Mouse (Mus musculus) intestine, postnatal 0 days (tissue): ENCODE data around the gene Dimt1. TPM values are rescaled to one million over a fixed set of nuclear protein-coding genes. Genes with fewer than 3 reads are reported as not detected.
"Not testable (repeated sequence)": the region's sequence is repeated elsewhere in the genome, so short reads cannot be mapped to it uniquely, and the experiment has no call there.

Source experiments
- ATAC-seq: fragments of 200-750 bp; cut with Nextera tagmentation; 2 replicates; pipeline ENCODE4 v1.8.0; 2017; ENCODE audit warnings: mild to moderate bottlenecking, moderate TSS enrichment, moderate library complexity
- H3K27ac ChIP-seq: fragments of 300-500 bp; sonication (generic); 2 replicates; pipeline ENCODE4 v1.5.1; 2014; ENCODE audit warnings: mild to moderate bottlenecking, low read depth, low read length, moderate library complexity
- H3K27me3 ChIP-seq: fragments of 300-500 bp; sonication (generic); replicated peaks from 2 replicates; pipeline ENCODE4 v1.6.1; 2014; ENCODE audit warnings: low read length, mixed read lengths; ENCODE audit not compliant: control insufficient read depth, insufficient read depth
- H3K36me3 ChIP-seq: fragments of 300-500 bp; sonication (generic); 2 replicates; pipeline ENCODE4 v1.6.1; 2014; ENCODE audit warnings: mild to moderate bottlenecking, moderate library complexity; ENCODE audit not compliant: control insufficient read depth, insufficient read depth
- H3K4me1 ChIP-seq: fragments of 300-500 bp; sonication (generic); replicated peaks from 2 replicates; pipeline ENCODE4 v1.6.1; 2014; ENCODE audit warnings: antibody characterized with exemption, low read length, mixed read lengths; ENCODE audit not compliant: control insufficient read depth, insufficient read depth
- H3K4me2 ChIP-seq: fragments of 300-500 bp; sonication (generic); replicated peaks from 2 replicates; pipeline ENCODE4 v1.6.1; 2014; ENCODE audit warnings: low read depth, mild to moderate bottlenecking, moderate library complexity
- H3K4me3 ChIP-seq: fragments of 300-500 bp; sonication (generic); 2 replicates; pipeline ENCODE4 v1.5.1; 2014; ENCODE audit warnings: low read depth, low read length
- H3K9ac ChIP-seq: fragments of 300-500 bp; sonication (generic); 2 replicates; pipeline ENCODE4 v1.6.1; 2014; ENCODE audit warnings: mild to moderate bottlenecking, low read depth, low read length
- H3K9me3 ChIP-seq: fragments of 300-500 bp; sonication (generic); 2 replicates; pipeline ENCODE4 v1.6.1; 2016; ENCODE audit warnings: mixed run types; ENCODE audit not compliant: control insufficient read depth
- CTCF ChIP-seq: sonication (generic); IDR thresholded peaks from 2 replicates; pipeline ENCODE4 v1.5.1; 2016; ENCODE audit warnings: low read depth, mild to moderate bottlenecking, control low read depth, antibody characterized with exemption, moderate library complexity
- WGBS: fragments of 180-500 bp; shearing (Covaris S2); extraction: QIAGEN DNeasy Blood & Tissue Kit; methylation state at CpG from one replicate; pipeline ENCODE4 v1.1.7; 2014; 5-methylcytosine and 5-hydroxymethylcytosine counted together
- polyA plus RNA-seq: library from polyadenylated mRNA; unstranded; fragments of >200 nt; fragmentation: Nextera tagmentation; extraction: Ambion mirVana; gene quantifications from 2 replicates; pipeline ENCODE4 v1.2.1, GENCODE M21; 2015

The Dimt1 gene
- polyA plus RNA-seq, 1 experiment from 2014 or later: 10.1 TPM

DNA sequence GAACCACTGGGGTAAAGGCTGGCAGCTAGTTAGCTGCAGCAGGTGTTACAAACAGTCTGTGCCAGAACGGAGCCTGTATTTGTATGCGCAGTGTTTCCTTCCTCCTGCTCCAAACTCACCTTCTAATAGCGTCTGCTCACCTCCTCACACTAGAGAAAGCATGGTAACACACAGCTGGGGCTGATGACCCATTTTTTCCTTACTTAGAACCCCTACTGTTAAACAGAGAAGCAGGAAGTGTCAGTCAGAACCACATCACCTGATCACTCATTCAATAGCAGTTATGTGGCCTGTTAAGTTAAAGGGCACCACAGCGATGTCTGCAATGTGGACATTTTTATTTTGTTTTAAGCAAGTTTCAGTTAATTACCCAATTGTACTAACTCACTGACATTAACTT, 10.6 kb downstream of the Dimt1 start:
- no peaks in the 10 kb centered on the region for H3K4me1 ChIP-seq
- ATAC-seq: no peak
- H3K9me3 ChIP-seq: no peaks in the 10 kb centered on the region
- no peak for TF ChIP-seq CTCF
- H3K36me3 ChIP-seq: peaks cover 23% of the 10 kb centered on the region
- no peak overlapping the region for H3K4me3 ChIP-seq
- H3K27ac ChIP-seq: no peak overlapping the region
- WGBS: 91% methylated on average over 4 of the region's 4 CpGs
- no peaks in the 10 kb centered on the region for H3K27me3 ChIP-seq
- H3K4me2 ChIP-seq: no peak overlapping the region
- H3K9ac ChIP-seq: no peak overlapping the region

DNA sequence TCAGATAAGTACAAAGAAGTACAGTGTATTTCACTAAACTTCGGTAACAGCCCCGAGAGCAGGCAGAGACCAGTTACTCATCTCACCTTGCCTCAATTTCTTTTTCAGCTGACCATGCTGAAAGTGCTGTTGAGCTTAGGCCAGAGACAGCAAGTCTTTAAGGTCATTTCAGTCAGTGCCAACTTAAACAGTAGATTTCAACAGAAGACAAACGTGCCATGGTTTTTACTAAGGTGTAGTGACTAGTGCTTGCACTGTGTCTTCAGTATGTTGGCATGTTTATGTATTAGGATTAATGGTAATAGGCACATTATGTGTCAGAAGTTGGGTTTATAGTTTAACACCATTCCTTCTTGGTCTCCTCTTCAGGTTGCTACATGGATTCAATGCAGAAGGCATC, 11.4 kb downstream of the Dimt1 start:
- Histone ChIP-seq H3K9me3 (no peaks in the 10 kb centered on the region), H3K36me3 (peaks cover 22% of the 10 kb centered on the region), H3K27ac (no peak overlapping the region), H3K4me3 (no peak overlapping the region), H3K4me1 (no peaks in the 10 kb centered on the region), H3K4me2 (no peak overlapping the region), H3K27me3 (no peaks in the 10 kb centered on the region), H3K9ac (no peak overlapping the region)
- ATAC-seq: no peak
- TF ChIP-seq CTCF: no peak
- WGBS: 89% methylated on average over 3 of the region's 3 CpGs

DNA sequence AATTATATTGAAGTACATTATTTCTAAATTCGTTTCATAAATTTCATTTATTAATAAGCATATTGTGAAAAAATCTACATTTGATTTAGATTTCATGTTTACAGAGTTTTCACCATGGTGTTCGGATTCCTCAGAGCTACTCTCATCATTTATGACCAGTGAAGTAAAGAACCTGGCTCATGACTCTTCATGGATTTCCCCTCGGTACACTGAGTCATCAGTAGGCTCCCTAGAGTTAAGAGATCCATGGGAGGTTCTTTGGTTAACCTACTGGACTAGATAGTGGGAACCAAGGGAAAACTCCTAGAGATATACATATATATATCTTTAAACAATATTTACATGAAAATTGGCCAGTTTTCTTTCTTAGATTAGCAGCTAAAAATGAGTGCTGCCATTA, 13.6 kb downstream of the Dimt1 start:
- H3K9ac ChIP-seq: no peak overlapping the region
- ATAC-seq: no peak
- no peak overlapping the region for H3K27ac ChIP-seq
- no peak for TF ChIP-seq CTCF
- H3K36me3 ChIP-seq: peaks cover 22% of the 10 kb centered on the region
- H3K9me3 ChIP-seq: no peaks in the 10 kb centered on the region
- H3K4me2 ChIP-seq: no peak overlapping the region
- no peaks in the 10 kb centered on the region for H3K27me3 ChIP-seq
- 84% methylated on average over 3 of the region's 3 CpGs for WGBS
- H3K4me1 ChIP-seq: no peaks in the 10 kb centered on the region
- H3K4me3 ChIP-seq: no peak overlapping the region

GRCm38 (mm10) chr13:106961496-106961895, 14.6 kb downstream of the Dimt1 start:
- no peak for ATAC-seq
- no peak overlapping the region for H3K4me2 ChIP-seq
- H3K9me3 ChIP-seq: no peaks in the 10 kb centered on the region
- no peak overlapping the region for H3K9ac ChIP-seq
- no peaks in the 10 kb centered on the region for H3K27me3 ChIP-seq
- 87% methylated on average over 4 of the region's 4 CpGs for WGBS
- TF ChIP-seq CTCF: no peak
- H3K4me3 ChIP-seq: no peak overlapping the region
- peaks cover 21% of the 10 kb centered on the region for H3K36me3 ChIP-seq
- H3K27ac ChIP-seq: no peak overlapping the region
- no peaks in the 10 kb centered on the region for H3K4me1 ChIP-seq

DNA sequence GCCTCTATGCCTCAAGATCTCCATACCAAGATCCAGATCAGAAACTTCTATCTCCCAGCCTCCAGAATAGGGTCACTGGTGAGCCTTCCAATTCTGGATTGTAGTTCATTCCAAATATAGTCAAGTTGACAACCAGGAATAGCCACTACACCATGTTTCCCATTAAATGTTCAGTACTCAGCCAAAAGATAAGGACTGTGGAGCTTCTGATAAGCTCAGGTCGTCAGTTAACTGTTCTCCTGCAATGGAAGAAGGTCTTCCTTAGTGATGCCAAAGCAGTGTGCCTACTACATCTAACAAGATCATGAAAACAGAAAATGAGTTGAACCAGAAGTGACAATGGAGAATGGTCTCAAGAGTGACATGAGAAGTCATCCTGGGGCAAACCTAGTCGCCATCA, 50.0 kb downstream of the Dimt1 start:
- H3K27ac ChIP-seq: no peak overlapping the region
- no peak overlapping the region for H3K9ac ChIP-seq
- H3K27me3 ChIP-seq: no peaks in the 10 kb centered on the region
- H3K36me3 ChIP-seq: no peaks in the 10 kb centered on the region
- no peaks in the 10 kb centered on the region for H3K9me3 ChIP-seq
- no peak overlapping the region for H3K4me3 ChIP-seq
- ATAC-seq: no peak
- WGBS: 50% methylated on average over 2 of the region's 2 CpGs
- no peak overlapping the region for H3K4me2 ChIP-seq
- no peak for TF ChIP-seq CTCF
- no peaks in the 10 kb centered on the region for H3K4me1 ChIP-seq

- H3K9me3 ChIP-seq, H3K36me3 ChIP-seq, H3K4me3 ChIP-seq, H3K4me2 ChIP-seq, H3K27ac ChIP-seq, ATAC-seq, H3K4me1 ChIP-seq, H3K27me3 ChIP-seq, H3K9ac ChIP-seq: not testable (repeated sequence)
- WGBS: 93% methylated on average over 4 of the region's 4 CpGs
Observed at GRCm38 (mm10) chr13:106997557-106997956, 50.6 kb downstream of the Dimt1 start.

- H3K4me2 ChIP-seq: no peak overlapping the region
- no peaks in the 10 kb centered on the region for H3K27me3 ChIP-seq
- no peak for TF ChIP-seq CTCF
- no peak overlapping the region for H3K4me3 ChIP-seq
- no peak overlapping the region for H3K9ac ChIP-seq
- no peak for ATAC-seq
- 0 out of 2 replicates have a peak overlapping the region, but pooled peaks have one; percentile 50 for H3K27ac ChIP-seq
- no peaks in the 10 kb centered on the region for H3K36me3 ChIP-seq
- H3K9me3 ChIP-seq: no peaks in the 10 kb centered on the region
- WGBS: 84% methylated on average over 2 of the region's 2 CpGs
- H3K4me1 ChIP-seq: no peaks in the 10 kb centered on the region
Observed at GRCm38 (mm10) chr13:106998026-106998425, 51.1 kb downstream of the Dimt1 start.
